Mouse (Mus musculus): Measurements from ENCODE around the gene Atp9a.

DNA sequence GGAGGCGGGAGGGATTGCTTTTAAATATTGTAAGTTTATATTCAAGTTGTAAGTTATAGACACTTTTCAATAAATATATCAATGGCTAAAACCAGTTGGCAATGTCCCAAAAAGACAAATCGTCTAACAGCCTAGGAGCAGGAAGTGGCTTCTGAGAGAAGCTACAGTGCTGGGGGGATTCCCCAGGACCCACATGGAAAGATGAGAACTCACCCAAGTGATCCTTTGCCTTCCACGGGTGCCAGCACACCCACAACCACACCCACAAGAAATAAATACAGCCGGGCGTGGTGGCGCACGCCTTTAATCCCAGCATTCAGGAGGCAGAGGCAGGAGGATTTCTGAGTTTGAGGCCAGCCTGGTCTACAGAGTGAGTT lies 47.2 kb downstream of the Atp9a start:
- TF ChIP-seq EP300 (optimal IDR thresholded peaks at IDR 0.05) = no peak
- no peak for TF ChIP-seq CTCF (IDR thresholded peaks at IDR 0.05; ENCODE audit: low read depth)

All from stomach, postnatal 0 days (tissue).